Mouse (Mus musculus): ENCODE measurements at regions not wholly inside any gene's neighbourhood (a gene's known extent, or its start where the extent isn't known, plus 50 kb on each side); places are given as distances from the start of the nearest gene placed in this dataset.
"Not testable (repeated sequence)": the region's sequence is repeated elsewhere in the genome, so short reads cannot be mapped to it uniquely, and the experiment has no call there.

DNA sequence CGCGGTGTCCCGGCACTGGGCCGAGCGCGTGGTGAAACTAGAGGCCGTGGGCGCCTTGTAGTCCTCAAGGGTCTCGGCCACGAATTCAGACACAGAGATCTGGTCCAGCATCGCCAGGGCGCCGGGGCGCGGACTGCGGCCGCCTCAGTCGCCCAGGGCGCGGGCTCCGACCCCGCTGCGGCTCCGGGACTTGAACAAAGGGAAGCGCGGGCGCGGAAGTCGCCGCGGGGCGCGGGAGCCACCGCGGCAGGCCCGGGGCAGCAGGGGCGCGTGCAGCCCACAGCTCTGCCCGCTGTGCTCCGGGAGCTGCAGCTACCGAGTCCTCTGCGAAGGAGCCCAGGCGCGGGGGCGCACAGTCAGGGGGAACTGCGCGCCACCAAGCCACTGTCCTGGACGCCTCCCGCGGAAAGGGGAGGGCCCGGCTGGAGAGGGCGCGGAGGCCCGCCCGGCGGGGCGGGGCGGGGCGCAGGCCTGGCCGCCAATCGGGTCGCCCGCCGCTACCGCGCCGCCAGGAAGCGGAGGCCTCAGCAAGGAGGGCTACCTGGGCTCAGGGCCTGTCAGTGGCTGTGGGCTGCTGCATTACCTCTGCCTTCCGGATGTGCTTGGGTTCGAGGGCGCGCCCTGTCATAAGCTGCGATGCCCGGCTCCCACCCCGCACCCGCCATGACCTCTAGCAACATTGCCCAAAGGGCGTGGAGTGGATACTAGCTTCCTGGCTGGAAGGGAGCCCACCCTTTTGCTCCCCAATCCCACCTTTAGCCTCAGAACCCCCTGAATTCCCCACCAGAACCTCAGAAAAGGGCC is 155.2 kb upstream of the 9030624G23Rik start:
- H3K9me3 ChIP-seq (ENCODE audit: low read depth, low read length); H3K27me3 ChIP-seq (ENCODE audit: insufficient read depth, low read length); H3K4me1 ChIP-seq (ENCODE audit: insufficient read depth); ATAC-seq (ENCODE audit: insufficient read depth); H3K36me3 ChIP-seq (ENCODE audit: insufficient read depth): not testable (repeated sequence)
- Histone ChIP-seq H3K4me3 (ENCODE audit: low read depth, low read length) (peak overlapping the region; percentile 52), H3K27ac (ENCODE audit: low read depth) (peak overlapping the region; percentile 60; the same call in 1 of the 2 replicates), H3K9ac (peak overlapping the region; percentile 73), H3K4me2 (peak overlapping the region; percentile 51)
- DNase-seq = peak; percentile 48
- WGBS = under 1% methylated on average over 59 of the region's 77 CpGs

All from lung, embryonic 14.5 days (tissue).